Mouse (Mus musculus) cerebellum, adult 2 months (tissue): ENCODE measurements at regions not wholly inside any gene's neighbourhood (a gene's known extent, or its start where the extent isn't known, plus 50 kb on each side); places are given as distances from the start of the nearest gene placed in this dataset.

Source experiments
- CTCF ChIP-seq: fragments of 200-500 bp; IDR thresholded peaks from 2 replicates; pipeline ENCODE4 v1.5.1; 2011; ENCODE audit warnings: low read depth, mild to moderate bottlenecking, control low read depth, low read length, moderate library complexity, borderline replicate concordance; ENCODE audit not compliant: insufficient read depth
- POLR2A ChIP-seq: fragments of 200-500 bp; IDR thresholded peaks from 2 replicates; pipeline ENCODE4 v1.6.1; 2011; ENCODE audit warnings: low read length, control low read depth, borderline replicate concordance; ENCODE audit not compliant: insufficient read depth

DNA sequence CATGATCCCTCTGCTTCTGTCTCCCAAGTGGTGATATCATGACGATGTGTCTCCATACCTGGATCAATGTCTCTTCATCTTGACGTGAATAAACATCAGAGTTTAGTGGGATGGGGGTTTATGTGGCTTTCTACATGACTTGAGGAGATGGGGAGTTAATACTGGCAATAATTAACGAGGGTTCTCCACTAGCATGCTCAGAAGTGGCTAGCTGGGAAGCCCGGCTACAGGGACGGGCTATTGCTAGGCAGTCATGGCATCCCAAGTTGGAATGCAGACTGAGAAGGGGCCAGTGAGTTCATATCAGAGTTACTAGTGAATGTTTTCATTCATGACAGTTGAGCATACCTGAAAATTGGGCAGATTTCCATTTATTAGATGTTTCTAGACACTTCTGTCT is 71.4 kb upstream of the Irx3 start:
- TF ChIP-seq POLR2A, result no peak
- no peak for TF ChIP-seq CTCF
